8 mouse cellular contexts compared by ENCODE assay signal in the genomic region with DNA sequence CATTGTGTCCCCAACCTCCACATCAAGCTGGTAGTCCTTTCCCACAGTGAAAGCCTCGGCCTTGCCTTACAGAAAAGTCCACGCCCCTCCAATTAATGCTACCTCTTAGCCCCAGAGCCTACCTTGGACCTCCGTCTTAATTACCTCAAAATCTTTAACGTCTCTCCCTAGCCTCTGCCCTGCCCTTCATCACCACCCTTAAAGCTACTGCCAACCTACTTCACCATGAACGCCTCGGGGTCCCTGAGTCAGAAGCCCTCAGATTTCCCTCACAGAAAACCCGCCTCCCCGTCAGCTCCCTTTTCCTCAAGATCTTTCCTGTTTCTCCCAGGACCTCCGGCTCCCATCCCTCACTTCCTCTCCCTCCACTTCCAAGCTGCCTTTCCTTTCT. TPM values are rescaled to one million over a fixed set of nuclear protein-coding genes. Genes with fewer than 3 reads are reported as not detected.
DNase-seq lines count a peak whose midpoint lies in the region; ATAC-seq and TF ChIP-seq lines count a peak whose summit lies in the region.

No protein-coding gene starts in this region.

- peak overlapping the region; percentile 87 for H3K9ac ChIP-seq in heart, embryonic 13.5 days
- peak overlapping the region; percentile 55 for H3K9ac ChIP-seq in ES-Bruce4 (ENCODE audit: low read depth, poor library complexity, severe bottlenecking)
- H3K9ac ChIP-seq in forebrain, embryonic 13.5 days = peak overlapping the region; percentile 84
- H3K9ac ChIP-seq in liver, postnatal 0 days (replicated peaks) = peak overlapping the region; percentile 75

- no peak for TF ChIP-seq CTCF in ES-Bruce4 (IDR thresholded peaks at IDR 0.05; ENCODE audit: low read depth, low read length)
- no peak for TF ChIP-seq CTCF in liver, postnatal 0 days (IDR thresholded peaks at IDR 0.05; ENCODE audit: low read depth)

- no peaks in the 10 kb centered on the region for H3K9me3 ChIP-seq in heart, embryonic 13.5 days
- H3K9me3 ChIP-seq in ES-Bruce4 (replicated peaks; ENCODE audit: control insufficient read depth, insufficient read depth, low read length, poor library complexity, severe bottlenecking) = no peaks in the 10 kb centered on the region
- no peaks in the 10 kb centered on the region for H3K9me3 ChIP-seq in forebrain, embryonic 13.5 days (replicated peaks)
- H3K9me3 ChIP-seq in liver, postnatal 0 days (ENCODE audit: low read length) = no peaks in the 10 kb centered on the region

- H3K27ac ChIP-seq in heart, embryonic 13.5 days (replicated peaks) = peak overlapping the region; percentile 85
- H3K27ac ChIP-seq in ES-Bruce4 (ENCODE audit: insufficient read depth, low read length) = no peak overlapping the region
- peak overlapping the region; percentile 65 for H3K27ac ChIP-seq in forebrain, embryonic 13.5 days
- H3K27ac ChIP-seq in liver, postnatal 0 days (ENCODE audit: low read depth) = peak overlapping the region; percentile 53

- WGBS in heart, embryonic 13.5 days = 0% methylated on average over 9 of the region's 9 CpGs
- under 1% methylated on average over 9 of the region's 9 CpGs for WGBS in forebrain, embryonic 13.5 days
- WGBS in liver, postnatal 0 days (ENCODE audit: insufficient replicate concordance) = 1% methylated on average over 9 of the region's 9 CpGs

- H3K4me1 ChIP-seq in heart, embryonic 13.5 days = peaks cover 32% of the 10 kb centered on the region
- no peaks in the 10 kb centered on the region for H3K4me1 ChIP-seq in ES-Bruce4 (ENCODE audit: control insufficient read depth, insufficient read depth, low read length)
- peaks cover 38% of the 10 kb centered on the region for H3K4me1 ChIP-seq in forebrain, embryonic 13.5 days
- peaks cover 31% of the 10 kb centered on the region for H3K4me1 ChIP-seq in liver, postnatal 0 days (ENCODE audit: insufficient read depth)

- no peak for TF ChIP-seq EP300 in ES-Bruce4 (IDR thresholded peaks at IDR 0.05; ENCODE audit: insufficient read depth, low read depth, low read length)
- no peak for TF ChIP-seq EP300 in liver, postnatal 0 days (IDR thresholded peaks at IDR 0.05; ENCODE audit: low read depth)

- peak; percentile 22; the same call in 1 of the 2 replicates for ATAC-seq in heart, embryonic 13.5 days (ENCODE audit: extremely low read depth, insufficient number of reproducible peaks, low FRiP score, low TSS enrichment)
- peak; percentile 36 for ATAC-seq in forebrain, embryonic 13.5 days
- no peak for ATAC-seq in liver, postnatal 0 days

- peak overlapping the region; percentile 86 for H3K4me2 ChIP-seq in heart, embryonic 13.5 days
- H3K4me2 ChIP-seq in forebrain, embryonic 13.5 days = peak overlapping the region; percentile 83
- peak overlapping the region; percentile 96 for H3K4me2 ChIP-seq in liver, postnatal 0 days (ENCODE audit: low read depth, low read length)

- DNase-seq in heart, adult 9 months (ENCODE audit: low spot score in 2 of 2) = no peak
- no peak for DNase-seq in liver, postnatal 0 days
- DNase-seq in ovary, postnatal 36 days (ENCODE audit: low spot score) = no peak
- DNase-seq in right cerebral cortex, adult 2 months (ENCODE audit: low spot score in 2 of 2) = no peak
- no peak for DNase-seq in cerebellum, adult 9-10 months

- H3K36me3 ChIP-seq in heart, embryonic 13.5 days = peaks cover 28% of the 10 kb centered on the region
- H3K36me3 ChIP-seq in ES-Bruce4 (ENCODE audit: control insufficient read depth, insufficient read depth, low read length, poor library complexity, severe bottlenecking) = peaks cover 2% of the 10 kb centered on the region; the same call in 1 of the 2 replicates
- peaks cover 14% of the 10 kb centered on the region for H3K36me3 ChIP-seq in forebrain, embryonic 13.5 days (ENCODE audit: poor library complexity, severe bottlenecking)
- H3K36me3 ChIP-seq in liver, postnatal 0 days (replicated peaks; ENCODE audit: insufficient read depth, low read length) = 0 out of 2 replicates have a peak, but pooled peaks cover 2% of the 10 kb centered on the region

- TF ChIP-seq POLR2A in ES-Bruce4 (IDR thresholded peaks at IDR 0.05; ENCODE audit: insufficient read depth, low read length) = no peak

- H3K4me3 ChIP-seq in heart, embryonic 13.5 days = peak overlapping the region; percentile 86
- peak overlapping the region; percentile 90 for H3K4me3 ChIP-seq in ES-Bruce4 (ENCODE audit: low read depth, low read length)
- H3K4me3 ChIP-seq in forebrain, embryonic 13.5 days = peak overlapping the region; percentile 73
- peak overlapping the region; percentile 85 for H3K4me3 ChIP-seq in liver, postnatal 0 days (ENCODE audit: low read depth, low read length)

- H3K27me3 ChIP-seq in heart, embryonic 13.5 days (replicated peaks) = no peaks in the 10 kb centered on the region
- no peaks in the 10 kb centered on the region for H3K27me3 ChIP-seq in ES-Bruce4 (ENCODE audit: control insufficient read depth, insufficient read depth, low read length, poor library complexity, severe bottlenecking)
- H3K27me3 ChIP-seq in forebrain, embryonic 13.5 days = no peaks in the 10 kb centered on the region
- H3K27me3 ChIP-seq in liver, postnatal 0 days (ENCODE audit: insufficient read depth, low read length) = no peaks in the 10 kb centered on the region

RNA-seq across cellular contexts. Expression of gene Rnf121, which starts 0.6 kb away (rescaled TPM):
- 17.0 and 17.2 TPM in 2 replicates for polyA plus RNA-seq in heart, embryonic 13.5 days (2015; fragmentation: Nextera tagmentation; extraction: Ambion mirVana)
- 21.9 and 27.1 TPM in 2 replicates for polyA plus RNA-seq in ES-Bruce4 (2011; ENCODE audit: insufficient read depth, insufficient read length, low read depth, missing spikeins)
- 30.7 TPM in 2 replicates for polyA plus RNA-seq in forebrain, embryonic 13.5 days (2015; fragmentation: Nextera tagmentation; extraction: Ambion mirVana)
- polyA plus RNA-seq in liver, postnatal 0 days (2015; fragmentation: Nextera tagmentation; extraction: Ambion mirVana) = 8.1 and 10.0 TPM in 2 replicates

RNA-seq across cellular contexts. Expression of gene Xndc1, which starts 0.7 kb away (rescaled TPM):
- 19.3 and 25.2 TPM in 2 replicates for polyA plus RNA-seq in heart, embryonic 13.5 days (2015; fragmentation: Nextera tagmentation; extraction: Ambion mirVana)
- 43.9 and 54.2 TPM in 2 replicates for polyA plus RNA-seq in ES-Bruce4 (2011; ENCODE audit: insufficient read depth, insufficient read length, low read depth, missing spikeins)
- 46.3 and 47.3 TPM in 2 replicates for polyA plus RNA-seq in forebrain, embryonic 13.5 days (2015; fragmentation: Nextera tagmentation; extraction: Ambion mirVana)
- 4.5 and 5.8 TPM in 2 replicates for polyA plus RNA-seq in liver, postnatal 0 days (2015; fragmentation: Nextera tagmentation; extraction: Ambion mirVana)

RNA-seq across cellular contexts. Expression of gene Xntrpc, which starts 0.9 kb away (rescaled TPM):
- polyA plus RNA-seq in heart, embryonic 13.5 days (2015; fragmentation: Nextera tagmentation; extraction: Ambion mirVana) = 0.91 and 1.0 TPM in 2 replicates
- polyA plus RNA-seq in ES-Bruce4 (2011; ENCODE audit: insufficient read depth, insufficient read length, low read depth, missing spikeins) = 0.76 and 1.3 TPM in 2 replicates
- polyA plus RNA-seq in forebrain, embryonic 13.5 days (2015; fragmentation: Nextera tagmentation; extraction: Ambion mirVana) = 1.8 and 2.1 TPM in 2 replicates
- 0.15 and 0.20 TPM in 2 replicates for polyA plus RNA-seq in liver, postnatal 0 days (2015; fragmentation: Nextera tagmentation; extraction: Ambion mirVana)

RNA-seq across cellular contexts. Expression of gene Trpc2, which starts 18.3 kb away (rescaled TPM):
- not detected in 2 replicates for polyA plus RNA-seq in heart, embryonic 13.5 days (2015; fragmentation: Nextera tagmentation; extraction: Ambion mirVana)
- not detected in 2 replicates for polyA plus RNA-seq in ES-Bruce4 (2011; ENCODE audit: insufficient read depth, insufficient read length, low read depth, missing spikeins)
- polyA plus RNA-seq in forebrain, embryonic 13.5 days (2015; fragmentation: Nextera tagmentation; extraction: Ambion mirVana) = not detected in 2 replicates
- polyA plus RNA-seq in liver, postnatal 0 days (2015; fragmentation: Nextera tagmentation; extraction: Ambion mirVana) = not detected in 2 replicates

RNA-seq across cellular contexts. Expression of gene Art1, which starts 36.9 kb away (rescaled TPM):
- polyA plus RNA-seq in heart, embryonic 13.5 days (2015; fragmentation: Nextera tagmentation; extraction: Ambion mirVana) = 3.5 and 4.7 TPM in 2 replicates
- polyA plus RNA-seq in ES-Bruce4 (2011; ENCODE audit: insufficient read depth, insufficient read length, low read depth, missing spikeins) = 0.94 and 0.99 TPM in 2 replicates
- polyA plus RNA-seq in forebrain, embryonic 13.5 days (2015; fragmentation: Nextera tagmentation; extraction: Ambion mirVana) = 0.23 and 0.53 TPM in 2 replicates
- 0.22 and 4.0 TPM in 2 replicates for polyA plus RNA-seq in liver, postnatal 0 days (2015; fragmentation: Nextera tagmentation; extraction: Ambion mirVana)
